Mouse (Mus musculus) heart, embryonic 10.5 days (tissue): ENCODE data around the gene Fut8. TPM values are rescaled to one million over a fixed set of nuclear protein-coding genes. Genes with fewer than 3 reads are reported as not detected.

Experiments
- DNase-seq: peaks from one replicate; pipeline ENCODE4 v3.0.0-alpha.2; 2017; ENCODE audit warnings: low spot score
- H3K27ac ChIP-seq: fragments of 300-500 bp; sonication (generic); 2 replicates; pipeline ENCODE4 v1.5.1; 2016; ENCODE audit warnings: mild to moderate bottlenecking
- H3K27me3 ChIP-seq: fragments of 300-500 bp; sonication (generic); 2 replicates; pipeline ENCODE4 v1.6.1; 2016; ENCODE audit warnings: mild to moderate bottlenecking; ENCODE audit not compliant: poor library complexity, insufficient read depth, severe bottlenecking
- H3K36me3 ChIP-seq: fragments of 300-500 bp; sonication (generic); 2 replicates; pipeline ENCODE4 v1.6.1; 2016; ENCODE audit warnings: mild to moderate bottlenecking, moderate library complexity
- H3K4me1 ChIP-seq: fragments of 300-500 bp; sonication (generic); 2 replicates; pipeline ENCODE4 v1.6.1; 2016; ENCODE audit warnings: mild to moderate bottlenecking
- H3K4me3 ChIP-seq: fragments of 300-500 bp; sonication (generic); 2 replicates; pipeline ENCODE4 v1.5.1; 2016; ENCODE audit warnings: mild to moderate bottlenecking, moderate library complexity
- H3K9me3 ChIP-seq: fragments of 300-500 bp; sonication (generic); 2 replicates; pipeline ENCODE4 v1.6.1; 2016; ENCODE audit warnings: mild to moderate bottlenecking, moderate library complexity
- WGBS: fragments of 180-500 bp; shearing (Covaris S2); methylation state at CpG from one replicate; pipeline ENCODE4 v1.1.7; 2016; 5-methylcytosine and 5-hydroxymethylcytosine counted together
- polyA plus RNA-seq: library from polyadenylated mRNA; unstranded; fragments of >200 nt; fragmentation: Nextera tagmentation; extraction: Ambion mirVana; gene quantifications from 2 replicates; pipeline ENCODE4 v1.2.1, GENCODE M21; 2016

The Fut8 gene
- polyA plus RNA-seq, 1 experiment from 2014 or later: 21.6 TPM

DNA sequence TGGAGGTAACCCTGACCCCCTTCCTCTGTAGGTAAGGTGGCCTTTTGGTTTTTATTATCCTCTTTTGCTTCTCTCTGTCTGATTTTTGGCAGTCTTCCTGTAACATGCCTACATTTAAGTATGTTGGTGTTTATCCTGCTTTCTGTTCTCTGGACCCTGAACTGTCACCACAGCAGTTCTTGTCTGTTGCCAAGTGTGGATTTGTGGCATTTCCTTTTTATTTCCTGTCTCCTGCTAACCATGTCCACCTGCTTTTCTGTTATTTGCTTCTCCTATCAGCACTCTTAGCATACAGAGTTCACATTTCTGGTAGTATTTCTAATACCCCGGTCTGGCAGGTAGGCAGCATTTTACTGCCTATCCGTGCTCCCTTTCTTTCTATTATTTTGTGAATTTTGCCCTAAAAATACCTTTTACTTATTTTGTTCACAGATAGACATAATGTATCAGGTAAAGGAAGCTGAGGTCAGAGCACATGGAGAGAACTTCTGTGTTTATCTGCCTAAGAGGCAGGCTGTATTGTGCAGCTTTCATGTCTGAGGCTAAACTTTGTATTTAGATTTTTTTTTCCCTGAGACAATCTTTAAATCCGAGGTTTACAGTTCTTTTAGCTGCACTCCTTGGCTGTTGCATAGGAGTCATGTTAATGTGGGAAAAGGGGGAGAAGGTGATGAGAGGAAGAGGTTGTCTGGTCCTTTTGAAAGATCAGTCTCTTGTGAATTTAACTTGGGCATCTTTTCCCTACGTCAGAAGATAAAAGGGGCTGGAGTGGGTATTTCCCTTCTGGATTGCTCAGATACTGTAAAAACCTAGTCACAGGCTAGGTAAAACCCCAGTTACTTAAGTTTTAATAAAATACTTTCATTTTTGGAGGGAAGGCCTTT is 54.7 kb downstream of the Fut8 start:
- no peak overlapping the region for H3K4me3 ChIP-seq
- no peaks in the 10 kb centered on the region for H3K36me3 ChIP-seq
- DNase-seq: no peak
- WGBS: 64% methylated on average over 4 of the region's 4 CpGs
- no peaks in the 10 kb centered on the region for H3K4me1 ChIP-seq
- no peaks in the 10 kb centered on the region for H3K27me3 ChIP-seq
- H3K27ac ChIP-seq: no peak overlapping the region
- H3K9me3 ChIP-seq: no peaks in the 10 kb centered on the region

GRCm38 (mm10) chr12:77296119-77296518 is 58.2 kb downstream of the Fut8 start:
- Histone ChIP-seq H3K4me3 (no peak overlapping the region), H3K36me3 (no peaks in the 10 kb centered on the region), H3K9me3 (no peaks in the 10 kb centered on the region), H3K4me1 (no peaks in the 10 kb centered on the region), H3K27ac (no peak overlapping the region), H3K27me3 (no peaks in the 10 kb centered on the region)
- 83% methylated on average over 1 of the region's 1 CpGs for WGBS
- DNase-seq: no peak

DNA sequence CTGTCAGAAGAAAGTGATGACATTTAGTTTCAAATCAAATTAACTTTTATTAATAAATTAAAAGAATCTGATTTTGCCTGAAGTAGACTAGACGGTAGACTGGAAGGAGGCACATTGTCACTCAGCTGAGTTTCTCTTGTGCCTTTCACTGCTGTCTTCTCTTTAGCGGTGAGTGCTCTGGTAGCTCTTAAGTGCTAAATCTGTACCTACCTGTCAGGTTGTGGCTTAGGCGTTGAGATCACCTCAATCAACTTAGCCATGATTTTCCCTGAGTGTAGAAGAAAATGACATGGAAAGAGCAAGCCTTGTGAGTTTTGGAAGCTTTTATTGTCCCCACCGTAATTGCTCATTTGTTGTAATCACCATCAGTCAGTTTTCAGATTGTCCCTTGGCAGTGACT is 59.2 kb downstream of the Fut8 start:
- Histone ChIP-seq H3K9me3 (no peaks in the 10 kb centered on the region), H3K4me3 (no peak overlapping the region), H3K27me3 (no peaks in the 10 kb centered on the region), H3K36me3 (no peaks in the 10 kb centered on the region), H3K27ac (no peak overlapping the region), H3K4me1 (no peaks in the 10 kb centered on the region)
- no peak for DNase-seq
- WGBS: 63% methylated on average over 4 of the region's 4 CpGs

- H3K9me3 ChIP-seq: no peaks in the 10 kb centered on the region
- DNase-seq: no peak
- no peak overlapping the region for H3K4me3 ChIP-seq
- H3K36me3 ChIP-seq: no peaks in the 10 kb centered on the region
- WGBS: 70% methylated on average over 2 of the region's 2 CpGs
- no peaks in the 10 kb centered on the region for H3K4me1 ChIP-seq
- no peaks in the 10 kb centered on the region for H3K27me3 ChIP-seq
- H3K27ac ChIP-seq: no peak overlapping the region
Measured at GRCm38 (mm10) chr12:77297858-77298257, 59.9 kb downstream of the Fut8 start.

DNA sequence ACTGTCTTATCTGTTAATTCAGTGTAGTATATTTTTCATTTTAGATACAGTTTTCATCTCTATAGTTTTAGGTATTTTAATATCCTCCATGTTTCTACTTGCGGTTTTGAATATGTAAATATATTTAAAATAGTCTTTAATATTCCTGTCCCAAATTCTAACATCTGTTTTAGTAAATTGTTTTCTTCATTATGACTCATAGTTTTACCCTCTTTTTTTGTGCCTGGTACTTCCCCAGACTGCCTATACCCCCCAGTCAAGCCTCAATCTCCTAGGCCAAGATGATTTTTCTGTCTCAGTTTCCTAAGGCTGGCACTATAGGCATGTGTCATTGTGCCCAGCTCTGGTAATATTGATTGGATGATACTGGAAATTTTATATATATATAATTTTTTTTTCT is 64.1 kb downstream of the Fut8 start:
- Histone ChIP-seq H3K4me1 (no peaks in the 10 kb centered on the region), H3K36me3 (no peaks in the 10 kb centered on the region), H3K9me3 (no peaks in the 10 kb centered on the region), H3K27ac (no peak overlapping the region), H3K27me3 (no peaks in the 10 kb centered on the region), H3K4me3 (no peak overlapping the region)
- WGBS: 94% methylated on average over 1 of the region's 1 CpGs
- DNase-seq: no peak

DNA sequence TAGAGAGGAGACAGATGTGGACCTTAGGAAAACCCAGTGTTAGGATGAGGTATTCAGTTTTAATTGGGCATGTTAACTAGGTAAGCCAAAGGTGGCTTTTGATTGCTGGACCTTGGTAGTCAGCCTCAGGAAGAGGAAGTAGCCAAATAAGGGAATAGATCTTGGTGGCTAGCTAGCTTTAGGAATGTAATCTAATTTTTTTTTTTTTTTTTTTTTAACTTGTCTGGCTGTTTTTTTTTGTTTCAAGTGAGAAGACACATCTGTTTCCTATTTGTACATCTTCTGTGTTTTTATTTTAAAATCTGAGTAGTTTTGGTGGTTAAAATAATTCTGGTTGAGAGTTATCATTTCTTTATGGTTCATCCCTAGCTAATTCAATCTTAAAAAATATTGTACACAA is 65.4 kb downstream of the Fut8 start:
- H3K9me3 ChIP-seq: no peaks in the 10 kb centered on the region
- H3K4me1 ChIP-seq: no peaks in the 10 kb centered on the region
- H3K36me3 ChIP-seq: no peaks in the 10 kb centered on the region
- no peak for DNase-seq
- H3K27ac ChIP-seq: no peak overlapping the region
- H3K4me3 ChIP-seq: no peak overlapping the region
- H3K27me3 ChIP-seq: no peaks in the 10 kb centered on the region

DNA sequence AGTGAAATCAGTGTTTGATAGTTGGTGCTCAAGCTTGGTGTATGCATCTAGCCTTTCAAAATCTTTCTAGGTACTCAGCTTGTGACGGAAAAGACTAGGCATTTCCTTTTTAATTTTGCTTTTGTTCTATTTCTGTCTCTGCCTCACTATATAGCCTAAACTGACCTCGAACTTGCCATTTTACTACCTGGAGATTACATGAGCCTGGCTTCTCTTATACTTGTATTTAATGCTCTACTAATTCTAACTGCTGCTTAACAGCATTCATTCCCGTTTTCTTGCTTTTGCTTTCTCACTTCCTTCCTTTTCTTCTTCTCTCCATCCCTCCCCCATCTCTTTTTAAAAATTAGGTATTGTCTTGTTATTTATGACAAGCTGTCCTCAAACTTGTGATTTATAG is 67.6 kb downstream of the Fut8 start:
- 86% methylated on average over 3 of the region's 3 CpGs for WGBS

DNA sequence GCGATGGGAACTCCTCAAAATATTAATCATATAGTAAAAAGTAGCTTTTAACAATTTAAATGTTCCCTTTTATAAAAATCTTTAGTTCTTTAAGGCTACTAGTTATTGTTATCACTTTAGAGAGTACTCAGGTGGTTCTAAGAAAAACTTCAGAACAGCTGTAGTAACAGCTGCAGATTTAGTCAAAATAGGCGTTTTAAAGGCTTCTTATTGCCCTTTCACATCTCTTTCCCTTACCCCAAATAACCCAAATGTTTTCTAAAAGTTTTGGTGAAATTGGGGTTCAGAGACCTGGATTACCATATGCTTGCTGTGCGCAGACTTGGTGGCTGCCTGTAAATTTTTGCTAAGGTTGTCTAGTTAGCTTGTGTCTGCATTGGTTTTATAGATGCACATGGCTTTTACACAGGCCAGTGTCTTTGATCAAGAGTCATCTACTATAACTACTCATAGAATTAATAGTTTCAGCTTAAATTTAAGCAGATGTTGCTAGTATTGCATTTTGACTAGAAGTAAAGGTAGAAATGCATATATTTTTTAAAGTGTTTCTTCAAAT is 68.9 kb downstream of the Fut8 start:
- no peak for DNase-seq
- no peaks in the 10 kb centered on the region for H3K4me1 ChIP-seq
- no peaks in the 10 kb centered on the region for H3K36me3 ChIP-seq
- H3K27me3 ChIP-seq: no peaks in the 10 kb centered on the region
- no peak overlapping the region for H3K27ac ChIP-seq
- WGBS: 86% methylated on average over 3 of the region's 3 CpGs
- H3K4me3 ChIP-seq: no peak overlapping the region
- no peaks in the 10 kb centered on the region for H3K9me3 ChIP-seq

More for the DNA sequence above, 67.6 kb downstream of the Fut8 start:
- no peak overlapping the region for H3K4me3 ChIP-seq
- no peaks in the 10 kb centered on the region for H3K36me3 ChIP-seq
- H3K9me3 ChIP-seq: no peaks in the 10 kb centered on the region
- no peak overlapping the region for H3K27ac ChIP-seq
- DNase-seq: no peak
- no peaks in the 10 kb centered on the region for H3K27me3 ChIP-seq
- H3K4me1 ChIP-seq: no peaks in the 10 kb centered on the region

DNA sequence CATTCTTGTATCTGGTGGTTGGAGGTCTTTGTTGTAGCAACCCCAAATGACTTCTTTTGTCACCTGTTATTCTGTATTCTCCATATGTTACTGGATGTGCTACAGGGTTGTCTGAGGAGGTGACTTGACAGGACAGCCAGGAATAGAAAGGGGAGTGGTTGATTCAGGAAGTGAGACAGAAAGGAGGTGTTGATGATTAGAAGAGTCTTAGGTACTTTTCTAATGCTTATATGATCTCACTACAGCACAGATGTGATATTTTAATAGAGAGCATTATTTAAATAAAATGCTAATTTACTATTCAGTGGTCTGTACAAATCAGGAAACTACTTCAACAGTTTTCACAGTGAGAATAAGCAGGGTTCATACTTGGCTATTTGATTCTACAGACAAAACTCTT is 71.6 kb downstream of the Fut8 start:
- H3K27me3 ChIP-seq: no peaks in the 10 kb centered on the region
- H3K36me3 ChIP-seq: no peaks in the 10 kb centered on the region
- H3K9me3 ChIP-seq: no peaks in the 10 kb centered on the region
- H3K4me1 ChIP-seq: no peaks in the 10 kb centered on the region
- DNase-seq: no peak
- H3K4me3 ChIP-seq: no peak overlapping the region
- H3K27ac ChIP-seq: no peak overlapping the region

- no peaks in the 10 kb centered on the region for H3K36me3 ChIP-seq
- no peak overlapping the region for H3K27ac ChIP-seq
- no peak for DNase-seq
- no peaks in the 10 kb centered on the region for H3K27me3 ChIP-seq
- no peak overlapping the region for H3K4me3 ChIP-seq
- H3K4me1 ChIP-seq: no peaks in the 10 kb centered on the region
- no peaks in the 10 kb centered on the region for H3K9me3 ChIP-seq
Measured at GRCm38 (mm10) chr12:77313502-77313901, 75.6 kb downstream of the Fut8 start.

DNA sequence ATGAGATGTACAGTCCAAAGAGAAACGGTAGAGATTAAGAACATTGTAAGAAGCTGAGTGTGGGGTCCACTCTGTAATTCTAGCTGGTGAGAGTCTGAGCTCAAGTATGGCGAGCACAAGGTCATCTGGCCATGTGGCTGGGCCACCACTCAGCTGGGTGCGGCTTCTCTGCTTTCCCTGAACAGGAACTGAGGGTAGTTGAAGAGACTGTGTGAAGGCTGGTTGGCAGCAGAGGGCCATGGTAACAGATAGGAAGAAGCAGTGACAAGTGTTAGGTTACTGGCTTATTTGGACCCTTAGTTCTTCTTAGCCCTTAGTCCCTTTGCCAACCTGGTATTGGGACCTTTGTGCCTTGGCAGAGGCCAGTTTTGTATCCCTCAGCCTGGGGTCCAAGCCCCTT is 86.2 kb downstream of the Fut8 start:
- no peaks in the 10 kb centered on the region for H3K27me3 ChIP-seq
- 0 out of 2 replicates have a peak, but pooled peaks cover 4% of the 10 kb centered on the region for H3K4me1 ChIP-seq
- H3K27ac ChIP-seq: no peak overlapping the region
- H3K9me3 ChIP-seq: no peaks in the 10 kb centered on the region
- WGBS: 42% methylated on average over 3 of the region's 3 CpGs
- H3K36me3 ChIP-seq: no peaks in the 10 kb centered on the region
- no peak overlapping the region for H3K4me3 ChIP-seq
- DNase-seq: no peak

DNA sequence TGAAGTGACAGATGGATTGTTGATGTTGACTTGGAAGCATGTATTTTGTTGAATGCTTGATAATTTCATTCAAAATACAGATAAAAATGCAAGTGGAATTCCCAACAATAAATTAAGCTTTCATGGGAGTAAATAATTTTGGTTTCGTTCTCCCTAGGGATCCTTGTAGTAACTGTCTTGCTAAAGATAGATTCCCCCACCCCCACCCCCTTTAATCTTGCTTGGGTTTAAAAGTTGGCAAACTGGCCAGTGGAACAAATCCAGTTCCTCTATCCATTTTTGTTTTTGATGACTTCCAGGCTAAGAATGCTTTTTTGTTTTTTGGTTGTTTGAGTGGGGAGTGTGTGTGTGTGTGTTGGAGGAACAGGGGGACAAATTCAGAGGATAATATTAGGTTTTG is 108.6 kb downstream of the Fut8 start:
- Histone ChIP-seq H3K27me3 (no peaks in the 10 kb centered on the region), H3K4me1 (no peaks in the 10 kb centered on the region), H3K36me3 (no peaks in the 10 kb centered on the region), H3K9me3 (no peaks in the 10 kb centered on the region), H3K27ac (no peak overlapping the region), H3K4me3 (no peak overlapping the region)
- WGBS: 72% methylated on average over 1 of the region's 1 CpGs
- no peak for DNase-seq

DNA sequence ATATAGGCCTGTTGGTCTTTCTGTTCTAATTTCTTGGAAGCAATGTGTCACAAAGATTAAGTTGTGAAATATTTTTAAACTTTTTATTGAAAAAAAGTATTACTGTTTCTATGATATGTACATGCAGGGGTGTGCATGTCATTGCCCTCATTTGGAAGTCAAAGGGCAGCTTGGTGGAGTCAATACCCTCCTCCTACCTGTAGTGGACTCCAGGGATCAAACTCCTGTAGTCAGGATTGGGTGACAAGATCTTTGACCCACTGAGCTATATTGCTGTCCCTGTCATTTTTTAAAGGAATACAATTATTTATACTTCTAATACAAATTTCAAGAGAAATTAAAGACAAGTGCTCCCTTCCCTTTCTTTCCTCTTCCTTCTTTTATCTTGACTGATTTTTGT is 111.6 kb downstream of the Fut8 start:
- Histone ChIP-seq H3K9me3 (no peaks in the 10 kb centered on the region), H3K4me3 (no peak overlapping the region)
- no peak for DNase-seq

DNA sequence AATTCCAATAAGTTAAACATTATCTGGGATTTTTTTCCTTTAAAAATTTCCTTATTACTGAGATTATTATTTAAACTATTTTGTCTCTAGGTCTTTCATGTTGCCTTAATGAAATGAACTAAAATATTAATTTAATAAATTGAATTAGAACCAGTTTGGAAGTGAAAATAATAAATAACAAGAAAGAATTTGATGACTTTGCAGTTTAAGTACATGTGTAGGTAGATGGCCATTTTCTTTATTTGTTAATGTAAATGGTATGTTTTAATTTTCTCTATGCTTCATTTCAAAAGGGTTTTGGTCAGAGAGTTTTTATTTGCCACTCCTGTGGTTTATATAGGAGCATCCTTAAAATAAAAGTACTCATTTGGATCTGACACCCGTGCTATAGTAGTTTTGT is 177.8 kb downstream of the Fut8 start:
- Histone ChIP-seq H3K27ac (no peak overlapping the region), H3K27me3 (no peaks in the 10 kb centered on the region), H3K9me3 (no peaks in the 10 kb centered on the region), H3K36me3 (no peaks in the 10 kb centered on the region), H3K4me3 (no peak overlapping the region), H3K4me1 (no peaks in the 10 kb centered on the region)
- DNase-seq: no peak
- 82% methylated on average over 1 of the region's 1 CpGs for WGBS

More for the DNA sequence above, 111.6 kb downstream of the Fut8 start:
- H3K27ac ChIP-seq: no peak overlapping the region
- no peaks in the 10 kb centered on the region for H3K27me3 ChIP-seq
- H3K4me1 ChIP-seq: no peaks in the 10 kb centered on the region
- no peaks in the 10 kb centered on the region for H3K36me3 ChIP-seq
